Mouse (Mus musculus) ES-E14 (cell line): ENCODE results near the gene Gm49391.

Experiments used
- HCFC1 ChIP-seq: IDR thresholded peaks from 2 replicates; pipeline ENCODE4 v1.6.1; 2012; ENCODE audit warnings: low read length, inconsistent platforms, borderline replicate concordance; ENCODE audit not compliant: insufficient read depth
- MAFK ChIP-seq: IDR thresholded peaks from 2 replicates; pipeline ENCODE4 v1.6.1; 2014; ENCODE audit warnings: mild to moderate bottlenecking, low read depth, low read length, inconsistent platforms; ENCODE audit not compliant: insufficient read depth
- ZC3H11A ChIP-seq: IDR thresholded peaks from 2 replicates; pipeline ENCODE4 v1.6.1; 2012; ENCODE audit warnings: low read depth, mild to moderate bottlenecking, inconsistent platforms, low read length, borderline replicate concordance

GRCm38 (mm10) chr13:60961706-60962105 is 25.3 kb upstream of the Gm49391 start:
- TF ChIP-seq ZC3H11A (no peak), HCFC1 (no peak), MAFK (no peak)
